ENCODE assay signal across 10 mouse cellular contexts in the genomic region with DNA sequence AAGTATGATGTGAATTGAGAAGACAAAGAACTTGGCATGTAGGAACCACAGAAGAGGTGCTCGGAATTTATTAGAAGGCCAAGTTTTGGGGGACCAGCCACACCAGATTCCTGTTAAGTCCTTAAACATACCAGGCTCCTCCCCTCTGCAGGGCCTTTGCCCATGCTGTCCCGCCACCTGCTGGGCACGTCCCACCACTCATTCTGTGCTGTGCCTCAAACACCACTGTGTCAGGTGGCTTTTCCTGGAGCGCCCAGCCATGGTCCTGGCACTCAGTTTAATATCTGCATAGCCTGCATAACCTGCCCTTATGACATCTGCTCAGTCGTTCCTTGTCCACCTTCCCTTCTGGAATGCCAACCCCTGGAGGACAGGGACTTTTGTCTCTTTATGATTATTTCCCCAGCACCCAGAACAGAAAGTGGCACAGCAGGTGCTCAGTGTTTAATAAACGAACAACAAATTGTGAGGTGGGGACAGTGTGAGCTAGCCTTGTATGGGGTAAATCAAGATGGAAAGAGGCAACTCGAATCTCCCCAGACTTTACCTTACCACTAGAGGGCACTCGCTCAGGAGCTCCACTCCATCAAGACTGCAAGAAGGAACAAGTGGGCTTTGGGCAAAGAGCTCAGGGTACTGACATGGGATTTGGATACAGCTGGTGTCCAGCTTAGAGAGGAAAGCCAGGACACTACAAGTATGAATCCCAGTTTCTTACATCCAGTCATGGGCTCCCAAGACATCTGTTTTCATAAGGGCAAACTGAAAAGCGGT. TPM values are rescaled to one million over a fixed set of nuclear protein-coding genes. Genes with fewer than 3 reads are reported as not detected.
DNase-seq lines count a peak whose midpoint lies in the region; ATAC-seq and TF ChIP-seq lines count a peak whose summit lies in the region.
"Had no signal": no experiment of that assay in that cellular context is flagged by ENCODE, and none has a peak within 500 bp of the region (broad histone marks: within the 10 kb centered on the region; RNA-seq: fewer than 3 reads in every experiment).

No protein-coding gene starts in this region.

- no peaks in the 10 kb centered on the region for H3K9me3 ChIP-seq in hindbrain, embryonic 14.5 days (ENCODE audit: control insufficient read depth, low read length)
- no peaks in the 10 kb centered on the region for H3K9me3 ChIP-seq in hindbrain, embryonic 16.5 days (ENCODE audit: control insufficient read depth, low read length)
- H3K9me3 ChIP-seq in G1E (replicated peaks) = no peaks in the 10 kb centered on the region
- H3K9me3 ChIP-seq: lung, embryonic 15.5 days had no signal

- no peak for DNase-seq in hindbrain, embryonic 14.5 days (ENCODE audit: low spot score)
- peak; percentile 72 for DNase-seq in CD4-positive helper T cell, adult 2 months (ENCODE audit: low read depth, low spot score)
- DNase-seq in G1E (ENCODE audit: low spot score) = peak; percentile 58
- DNase-seq in induced T-regulatory cell, adult 2 months (ENCODE audit: low read depth) = peak; percentile 87
- DNase-seq in lung, postnatal 36 days = peak; percentile 76
- peak; percentile 71 for DNase-seq in thymus, postnatal 25 days
- DNase-seq in cerebellum, postnatal 36 days = no peak

- H3K27me3 ChIP-seq in hindbrain, embryonic 14.5 days (ENCODE audit: control insufficient read depth, insufficient read depth, low read length) = peaks cover 11% of the 10 kb centered on the region
- H3K27me3 ChIP-seq in hindbrain, embryonic 16.5 days (replicated peaks; ENCODE audit: control insufficient read depth, insufficient read depth, low read length) = peaks cover 7% of the 10 kb centered on the region
- H3K27me3 ChIP-seq in G1E (ENCODE audit: insufficient read depth, low read length) = peaks cover 8% of the 10 kb centered on the region

- H3K4me3 ChIP-seq in hindbrain, embryonic 14.5 days (replicated peaks; ENCODE audit: low read length) = no peak overlapping the region
- H3K4me3 ChIP-seq in hindbrain, embryonic 16.5 days (ENCODE audit: low read length) = no peak overlapping the region
- H3K4me3 ChIP-seq in G1E (ENCODE audit: low read depth, low read length) = no peak overlapping the region
- H3K4me3 ChIP-seq: lung, embryonic 15.5 days had no signal

- H3K36me3 ChIP-seq in hindbrain, embryonic 14.5 days (replicated peaks; ENCODE audit: control insufficient read depth, insufficient read depth) = peaks cover 42% of the 10 kb centered on the region
- peaks cover 17% of the 10 kb centered on the region for H3K36me3 ChIP-seq in hindbrain, embryonic 16.5 days (ENCODE audit: control insufficient read depth, insufficient read depth, low read length)
- no peaks in the 10 kb centered on the region for H3K36me3 ChIP-seq in G1E (replicated peaks)

- H3K27ac ChIP-seq in hindbrain, embryonic 14.5 days = no peak overlapping the region
- H3K27ac ChIP-seq in hindbrain, embryonic 16.5 days (ENCODE audit: low read depth, low read length) = no peak overlapping the region
- H3K27ac ChIP-seq: lung, embryonic 15.5 days had no signal

- no peak for ATAC-seq in hindbrain, embryonic 14.5 days (ENCODE audit: low FRiP score)
- no peak for ATAC-seq in hindbrain, embryonic 16.5 days
- no peak for ATAC-seq in G1E (ENCODE audit: extremely low read depth, insufficient number of reproducible peaks, low FRiP score, poor library complexity, severe bottlenecking)

- H3K9ac ChIP-seq in hindbrain, embryonic 14.5 days = no peak overlapping the region
- H3K9ac ChIP-seq in hindbrain, embryonic 16.5 days (ENCODE audit: low read depth, low read length) = no peak overlapping the region
- H3K9ac ChIP-seq: lung, embryonic 15.5 days had no signal

- H3K4me2 ChIP-seq in hindbrain, embryonic 14.5 days (replicated peaks) = peak overlapping the region; percentile 88; the same call in 1 of the 2 replicates
- H3K4me2 ChIP-seq in hindbrain, embryonic 16.5 days (ENCODE audit: low read length) = no peak overlapping the region

- 77% methylated on average over 9 of the region's 9 CpGs for WGBS in hindbrain, embryonic 14.5 days
- 75% methylated on average over 9 of the region's 9 CpGs for WGBS in hindbrain, embryonic 16.5 days

- peak; percentile 73 for TF ChIP-seq CTCF in G1E (IDR thresholded peaks at IDR 0.05; ENCODE audit: low read depth, low read length)

- peaks cover 10% of the 10 kb centered on the region; the same call in 1 of the 2 replicates for H3K4me1 ChIP-seq in hindbrain, embryonic 14.5 days (replicated peaks; ENCODE audit: control insufficient read depth, insufficient read depth, low read length)
- H3K4me1 ChIP-seq in hindbrain, embryonic 16.5 days (ENCODE audit: control insufficient read depth, insufficient read depth, low read depth, low read length) = peaks cover 11% of the 10 kb centered on the region
- H3K4me1 ChIP-seq in G1E (ENCODE audit: insufficient read depth, low read depth, low read length) = peaks cover 22% of the 10 kb centered on the region

RNA-seq across cellular contexts. Expression of a gene that starts 2.4 kb away (rescaled TPM):
- polyA plus RNA-seq in hindbrain, embryonic 14.5 days (2014; fragmentation: Nextera tagmentation; extraction: Ambion mirVana) = 45.9 and 47.5 TPM in 2 replicates
- 28.5 and 37.3 TPM in 2 replicates for polyA plus RNA-seq in hindbrain, embryonic 16.5 days (2015; fragmentation: Nextera tagmentation; extraction: Ambion mirVana)
- total RNA-seq in G1E (2014; fragmentation: Nextera tagmentation) (66.2 and 66.7 TPM in 2 replicates), G1E (2017) (2.3 and 2.7 TPM in 2 replicates)
- 87.8 and 88.7 TPM in 2 replicates for polyA plus RNA-seq in G1E (2012)

RNA-seq across cellular contexts. Expression of a gene that starts 16.5 kb away (rescaled TPM):
- polyA plus RNA-seq in hindbrain, embryonic 14.5 days (2014; fragmentation: Nextera tagmentation; extraction: Ambion mirVana) = 0.62 and 0.80 TPM in 2 replicates
- 0.98 and 1.0 TPM in 2 replicates for polyA plus RNA-seq in hindbrain, embryonic 16.5 days (2015; fragmentation: Nextera tagmentation; extraction: Ambion mirVana)
- 1.5 and 2.9 TPM in 2 replicates for total RNA-seq in G1E (2014; fragmentation: Nextera tagmentation)
- 6.5 and 6.8 TPM in 2 replicates for total RNA-seq in G1E (2017)
- polyA plus RNA-seq in G1E (2012) = 0.86 and 1.1 TPM in 2 replicates

RNA-seq across cellular contexts. Expression of a gene that starts 36.4 kb away (rescaled TPM):
- 111 and 121 TPM in 2 replicates for polyA plus RNA-seq in hindbrain, embryonic 14.5 days (2014; fragmentation: Nextera tagmentation; extraction: Ambion mirVana)
- 145 and 153 TPM in 2 replicates for polyA plus RNA-seq in hindbrain, embryonic 16.5 days (2015; fragmentation: Nextera tagmentation; extraction: Ambion mirVana)
- total RNA-seq in G1E (2014; fragmentation: Nextera tagmentation) (57.8 and 68.8 TPM in 2 replicates), G1E (2017) (44.4 and 57.6 TPM in 2 replicates)
- polyA plus RNA-seq in G1E (2012) = 80.3 and 101 TPM in 2 replicates

RNA-seq across cellular contexts. Expression of a gene that starts 37.1 kb away (rescaled TPM):
- not detected in 2 replicates for polyA plus RNA-seq in hindbrain, embryonic 14.5 days (2014; fragmentation: Nextera tagmentation; extraction: Ambion mirVana)
- polyA plus RNA-seq in hindbrain, embryonic 16.5 days (2015; fragmentation: Nextera tagmentation; extraction: Ambion mirVana) = not detected in 2 replicates
- total RNA-seq in G1E (2014; fragmentation: Nextera tagmentation) (not detected in 2 replicates), G1E (2017) (0.33 and 0.41 TPM in 2 replicates)
- 0.31 and 0.35 TPM in 2 replicates for polyA plus RNA-seq in G1E (2012)
- polyA plus RNA-seq: frontal cortex, adult 2 months had no signal

Comparison
In these comparisons a context has a peak if more than half of its experiments do, and no peak if none do; other contexts are left out.
1. DNase-seq: peak in CD4-positive helper T cell, adult 2 months (single experiment), G1E (single experiment), induced T-regulatory cell, adult 2 months (single experiment), lung, postnatal 36 days (single experiment) and thymus, postnatal 25 days (single experiment); none in hindbrain, embryonic 14.5 days (single experiment) and cerebellum, postnatal 36 days (0 of 2).